Mouse (Mus musculus) embryonic facial prominence, embryonic 14.5 days (tissue): ENCODE results near the gene Pgghg. TPM values are rescaled to one million over a fixed set of nuclear protein-coding genes. Genes with fewer than 3 reads are reported as not detected.
A peak's percentile ranks its signal among the peaks of the same experiment; 100 is the strongest.
"Not testable (repeated sequence)": the region's sequence is repeated elsewhere in the genome, so short reads cannot be mapped to it uniquely, and the experiment has no call there.

Experiments used
- ATAC-seq: fragments of 200-750 bp; cut with Nextera tagmentation; 2 replicates; pipeline ENCODE4 v1.8.0; 2017; ENCODE audit warnings: low read depth, moderate number of reproducible peaks, moderate TSS enrichment
- DNase-seq: peaks from one replicate; pipeline ENCODE4 v3.0.0-alpha.2; 2015; ENCODE audit warnings: low spot score
- H3K27ac ChIP-seq: fragments of 300-500 bp; sonication (generic); replicated peaks from 2 replicates; pipeline ENCODE4 v1.5.1; 2014; ENCODE audit warnings: low read depth, mild to moderate bottlenecking, low read length, moderate library complexity
- H3K27me3 ChIP-seq: fragments of 300-500 bp; sonication (generic); replicated peaks from 2 replicates; pipeline ENCODE4 v1.6.1; 2014; ENCODE audit warnings: low read length; ENCODE audit not compliant: control insufficient read depth, insufficient read depth
- H3K36me3 ChIP-seq: fragments of 300-500 bp; sonication (generic); 2 replicates; pipeline ENCODE4 v1.6.1; 2014; ENCODE audit warnings: low read length, mixed read lengths; ENCODE audit not compliant: control insufficient read depth, insufficient read depth
- H3K4me1 ChIP-seq: fragments of 300-500 bp; sonication (generic); 2 replicates; pipeline ENCODE4 v1.6.1; 2014; ENCODE audit warnings: antibody characterized with exemption, low read length; ENCODE audit not compliant: control insufficient read depth, insufficient read depth
- H3K4me2 ChIP-seq: fragments of 300-500 bp; sonication (generic); 2 replicates; pipeline ENCODE4 v1.6.1; 2014; ENCODE audit warnings: low read depth, mild to moderate bottlenecking, low read length, moderate library complexity, mixed read lengths
- H3K4me3 ChIP-seq: fragments of 300-500 bp; sonication (generic); 2 replicates; pipeline ENCODE4 v1.5.1; 2014; ENCODE audit warnings: low read depth, mild to moderate bottlenecking, low read length
- H3K9ac ChIP-seq: fragments of 300-500 bp; sonication (generic); 2 replicates; pipeline ENCODE4 v1.6.1; 2014; ENCODE audit warnings: low read depth, mild to moderate bottlenecking, low read length, moderate library complexity, mixed read lengths
- H3K9me3 ChIP-seq: fragments of 300-500 bp; sonication (generic); 2 replicates; pipeline ENCODE4 v1.6.1; 2016; ENCODE audit warnings: low read length; ENCODE audit not compliant: control insufficient read depth
- WGBS: fragments of 180-500 bp; shearing (Covaris S2); extraction: QIAGEN DNeasy Blood & Tissue Kit; methylation state at CpG from one replicate; pipeline ENCODE4 v1.1.7; 2014; 5-methylcytosine and 5-hydroxymethylcytosine counted together
- polyA plus RNA-seq: library from polyadenylated mRNA; unstranded; fragments of >200 nt; fragmentation: Nextera tagmentation; extraction: Ambion mirVana; gene quantifications from 2 replicates; pipeline ENCODE4 v1.2.1, GENCODE M21; 2014

The Pgghg gene
- polyA plus RNA-seq, 1 experiment from 2014 or later = 22.7 TPM

- ATAC-seq = peak; percentile 88; the same call in 1 of the 2 replicates
- Histone ChIP-seq H3K4me3 (peak overlapping the region; percentile 0; the same call in 1 of the 2 replicates), H3K4me1 (peaks cover 17% of the 10 kb centered on the region), H3K9me3 (no peaks in the 10 kb centered on the region), H3K27me3 (no peaks in the 10 kb centered on the region), H3K9ac (0 out of 2 replicates have a peak overlapping the region, but pooled peaks have one; percentile 9), H3K4me2 (peak overlapping the region; percentile 33), H3K36me3 (no peaks in the 10 kb centered on the region), H3K27ac (peak overlapping the region; percentile 67)
- DNase-seq = peak; percentile 90
- 10% methylated on average over 14 of the region's 14 CpGs for WGBS
Measured at GRCm38 (mm10) chr7:140967862-140968591, 26.8 kb downstream of the Pgghg start.

GRCm38 (mm10) chr7:140968710-140969109 is 27.5 kb downstream of the Pgghg start:
- H3K4me3 ChIP-seq, H3K36me3 ChIP-seq, H3K9me3 ChIP-seq, H3K27me3 ChIP-seq, DNase-seq, H3K9ac ChIP-seq, H3K27ac ChIP-seq, ATAC-seq: not testable (repeated sequence)
- peak overlapping the region; percentile 33 for H3K4me2 ChIP-seq
- H3K4me1 ChIP-seq = peaks cover 23% of the 10 kb centered on the region
- WGBS = 31% methylated on average over 3 of the region's 3 CpGs

GRCm38 (mm10) chr7:140970931-140971330 is 29.7 kb downstream of the Pgghg start:
- no peak overlapping the region for H3K9ac ChIP-seq
- no peaks in the 10 kb centered on the region for H3K27me3 ChIP-seq
- H3K9me3 ChIP-seq = no peaks in the 10 kb centered on the region
- WGBS = 41% methylated on average over 7 of the region's 7 CpGs
- H3K36me3 ChIP-seq = no peaks in the 10 kb centered on the region
- H3K4me3 ChIP-seq = no peak overlapping the region
- DNase-seq = no peak
- H3K4me1 ChIP-seq = peaks cover 36% of the 10 kb centered on the region
- peak overlapping the region; percentile 86 for H3K27ac ChIP-seq
- no peak overlapping the region for H3K4me2 ChIP-seq
- no peak for ATAC-seq

GRCm38 (mm10) chr7:140971479-140972171 is 30.4 kb downstream of the Pgghg start:
- peaks cover 36% of the 10 kb centered on the region for H3K4me1 ChIP-seq
- H3K36me3 ChIP-seq = no peaks in the 10 kb centered on the region
- no peak overlapping the region for H3K4me2 ChIP-seq
- H3K27me3 ChIP-seq = no peaks in the 10 kb centered on the region
- ATAC-seq (peak; percentile 13; the same call in 1 of the 2 replicates), DNase-seq (peak; percentile 79)
- peak overlapping the region; percentile 86 for H3K27ac ChIP-seq
- 57% methylated on average over 8 of the region's 8 CpGs for WGBS
- H3K4me3 ChIP-seq = no peak overlapping the region
- H3K9ac ChIP-seq = no peak overlapping the region
- H3K9me3 ChIP-seq = no peaks in the 10 kb centered on the region

GRCm38 (mm10) chr7:140973396-140974165 is 32.4 kb downstream of the Pgghg start:
- Histone ChIP-seq H3K4me2 (no peak overlapping the region), H3K4me1 (peaks cover 27% of the 10 kb centered on the region), H3K27ac (peak overlapping the region; percentile 53; the same call in 1 of the 2 replicates), H3K27me3 (no peaks in the 10 kb centered on the region), H3K36me3 (no peaks in the 10 kb centered on the region), H3K9ac (no peak overlapping the region), H3K9me3 (no peaks in the 10 kb centered on the region), H3K4me3 (no peak overlapping the region)
- ATAC-seq (no peak), DNase-seq (peak; percentile 80)
- WGBS = 27% methylated on average over 14 of the region's 14 CpGs

GRCm38 (mm10) chr7:140974940-140975339 is 33.7 kb downstream of the Pgghg start:
- Histone ChIP-seq H3K27me3 (no peaks in the 10 kb centered on the region), H3K27ac (no peak overlapping the region), H3K36me3 (no peaks in the 10 kb centered on the region), H3K4me3 (no peak overlapping the region), H3K4me2 (no peak overlapping the region), H3K9ac (no peak overlapping the region), H3K9me3 (no peaks in the 10 kb centered on the region), H3K4me1 (peaks cover 27% of the 10 kb centered on the region)
- no peak for DNase-seq
- ATAC-seq = no peak
- 23% methylated on average over 8 of the region's 9 CpGs for WGBS

GRCm38 (mm10) chr7:140975465-140975864 is 34.3 kb downstream of the Pgghg start:
- DNase-seq (no peak), ATAC-seq (no peak)
- WGBS = 43% methylated on average over 3 of the region's 3 CpGs
- Histone ChIP-seq H3K4me1 (peaks cover 27% of the 10 kb centered on the region), H3K9ac (no peak overlapping the region), H3K4me2 (no peak overlapping the region), H3K27me3 (no peaks in the 10 kb centered on the region), H3K4me3 (no peak overlapping the region), H3K36me3 (no peaks in the 10 kb centered on the region), H3K9me3 (no peaks in the 10 kb centered on the region), H3K27ac (no peak overlapping the region)

- peaks cover 23% of the 10 kb centered on the region for H3K4me1 ChIP-seq
- not testable (repeated sequence) for DNase-seq, H3K4me3 ChIP-seq, H3K36me3 ChIP-seq, H3K9me3 ChIP-seq, H3K27me3 ChIP-seq, H3K9ac ChIP-seq, H3K4me2 ChIP-seq, H3K27ac ChIP-seq, ATAC-seq
- 79% methylated on average over 9 of the region's 9 CpGs for WGBS
Measured at GRCm38 (mm10) chr7:140976720-140977119, 35.5 kb downstream of the Pgghg start.
